Mouse (Mus musculus) adrenal gland, postnatal 10 days (tissue): ENCODE results near the gene Capns1. TPM values are rescaled to one million over a fixed set of nuclear protein-coding genes. Genes with fewer than 3 reads are reported as not detected.
A peak's percentile ranks its signal among the peaks of the same experiment; 100 is the strongest.
"Not testable (repeated sequence)": the region's sequence is repeated elsewhere in the genome, so short reads cannot be mapped to it uniquely, and the experiment has no call there.

Experiments used
- DNase-seq: peaks from one replicate; pipeline ENCODE4 v3.0.0; 2021; ENCODE audit warnings: mixed read lengths
- long read RNA-seq, 2 experiments: library from polyadenylated mRNA; stranded (forward); transcript quantifications; one replicate each; pipeline ENCODE4 v2.0.0; 2021
- total RNA-seq, 2 experiments: library from RNA; stranded (reverse); gene quantifications; 2 replicates each; pipeline ENCODE4 v1.2.3; 2021

Capns1 gene
- total RNA-seq, result 100 to 1,000 TPM; 444 to 475 TPM
- long read RNA-seq, experiment 1, transcript Capns1-203 (11 exons, 1,429 nt), result major isoform, 197 of 264 reads
- long read RNA-seq, experiment 1, partial matches to known transcripts, result 33 of 264 reads
- long read RNA-seq, experiment 1, other reads (novel, unspliced or antisense), result 22 of 264 reads
- long read RNA-seq, experiment 2, transcript Capns1-203 (11 exons, 1,429 nt), result major isoform, 25 of 47 reads
- long read RNA-seq, experiment 2, partial matches to known transcripts, result 14 of 47 reads
- long read RNA-seq, experiment 2, other reads (novel, unspliced or antisense), result 4 of 47 reads

GRCm38 (mm10) chr7:30198481-30198971, at the start of gene Capns1:
TSS of gene Capns1 (minus strand) at chr7:30198811.
- peak; percentile 76 for DNase-seq

- not testable (repeated sequence) for DNase-seq
Measured at GRCm38 (mm10) chr7:30237374-30237773, 38.8 kb upstream of the Capns1 start.

- no peak for DNase-seq
Measured at GRCm38 (mm10) chr7:30235625-30236024, 37.0 kb upstream of the Capns1 start, which contains the start of gene Ovol3. TSS of gene Ovol3 (minus strand) at chr7:30235725.

DNA sequence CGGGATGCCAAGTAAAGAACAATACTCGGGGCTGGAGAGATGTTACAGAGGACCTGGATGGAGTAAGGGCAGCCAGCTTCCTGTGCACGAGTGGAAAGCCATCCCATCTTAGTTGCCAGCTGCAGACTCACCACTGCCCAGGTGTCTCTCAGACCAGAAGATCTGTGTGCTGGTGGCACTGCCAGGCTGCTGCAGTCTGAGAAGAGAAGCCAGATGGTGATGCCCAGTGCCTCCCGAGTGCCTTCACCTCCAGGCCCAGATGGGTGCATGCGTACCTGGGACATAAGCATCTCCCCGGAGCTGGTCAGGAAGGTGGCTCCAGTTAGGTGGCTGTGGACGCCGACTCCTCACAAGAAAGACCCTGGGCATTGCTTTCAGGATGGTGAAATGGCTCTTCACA, 36.5 kb upstream of the Capns1 start:
- no peak for DNase-seq

GRCm38 (mm10) chr7:30234276-30234858, 35.8 kb upstream of the Capns1 start:
- peak; percentile 59 for DNase-seq

DNA sequence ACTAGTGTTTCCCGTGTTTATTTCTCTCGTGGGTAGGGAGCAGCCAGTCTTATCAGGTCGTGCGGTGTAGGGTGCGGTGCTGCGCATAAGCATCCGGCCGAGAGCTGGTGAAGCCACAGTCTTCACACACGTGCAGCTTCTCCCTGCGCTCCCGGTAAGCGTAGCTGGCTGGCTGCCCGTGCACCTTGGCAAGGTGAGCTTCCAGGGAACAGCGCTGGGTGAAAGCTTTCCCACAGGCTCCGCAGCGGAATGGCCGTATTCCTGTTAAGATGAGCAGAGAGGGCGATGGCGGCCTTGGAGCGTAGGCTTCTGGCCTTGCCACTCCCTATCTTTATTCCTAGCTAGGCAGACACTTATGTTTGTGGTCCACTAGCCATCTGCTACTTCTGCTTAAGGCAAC, 34.8 kb upstream of the Capns1 start:
- DNase-seq, result peak; percentile 25

GRCm38 (mm10) chr7:30232631-30233148, 34.1 kb upstream of the Capns1 start:
- peak; percentile 79 for DNase-seq

GRCm38 (mm10) chr7:30231669-30232454, 33.3 kb upstream of the Capns1 start, which contains the start of the genes Polr2i and Tbcb:
TSS of gene Polr2i (plus strand) at chr7:30231948.
TSS of gene Tbcb (minus strand) at chr7:30232272.
- DNase-seq, result peak; percentile 98

DNA sequence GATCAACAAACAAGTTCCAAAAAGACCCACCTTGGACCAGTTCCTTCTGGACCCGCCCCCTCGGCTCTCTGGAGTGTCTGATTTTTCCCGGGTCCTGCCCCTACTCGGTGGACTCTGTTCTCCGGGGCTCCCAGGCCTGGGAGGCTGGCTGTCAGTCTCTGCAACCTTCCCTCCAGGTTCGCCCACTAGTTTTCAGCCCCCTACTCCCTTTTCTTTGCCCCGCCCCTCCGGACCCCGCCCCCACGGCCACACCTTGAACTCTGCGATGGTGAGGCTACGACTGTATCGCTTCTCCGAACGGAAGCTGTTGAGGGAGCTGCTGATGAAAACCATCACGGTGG, 32.7 kb upstream of the Capns1 start:
- no peak for DNase-seq

DNA sequence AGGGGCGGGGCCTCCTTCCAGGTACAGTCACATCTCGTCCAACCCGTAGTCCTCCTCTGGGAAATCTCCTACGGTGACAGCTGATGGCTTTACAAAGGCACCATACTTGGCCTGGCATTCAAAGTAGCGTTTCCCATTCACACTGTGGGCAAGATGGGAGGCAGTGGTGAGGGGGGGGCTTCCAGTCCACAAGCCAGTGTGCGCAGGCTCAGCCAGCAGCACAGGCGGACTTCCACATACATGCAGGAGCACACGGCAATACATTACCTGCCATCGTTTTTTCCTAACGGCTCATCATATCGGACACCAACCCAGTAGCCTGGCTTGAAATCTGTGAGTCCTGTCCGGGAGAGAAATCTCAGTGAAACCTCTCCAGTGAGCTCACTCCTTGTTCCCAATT, 25.6 kb upstream of the Capns1 start:
- no peak for DNase-seq

DNA sequence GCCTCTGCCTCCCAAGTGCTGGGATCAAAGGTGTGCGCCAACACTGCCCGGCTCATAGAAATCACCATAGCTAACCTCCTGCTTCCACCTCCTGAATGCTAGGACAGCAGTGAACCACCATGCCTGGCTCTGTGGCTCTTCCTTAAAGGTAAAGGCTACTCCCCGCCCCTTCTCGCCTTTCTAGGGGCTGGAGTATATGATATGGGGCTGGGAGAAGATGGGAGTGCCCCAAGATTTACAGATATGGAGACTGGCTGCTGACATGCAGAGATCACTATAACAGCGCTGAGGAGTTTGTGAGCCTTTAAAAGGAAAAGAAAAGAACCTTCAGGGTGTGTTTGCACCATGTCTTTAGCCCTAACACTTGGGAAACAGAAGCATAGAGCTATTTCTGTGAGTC, 23.6 kb upstream of the Capns1 start:
- DNase-seq, result no peak

DNA sequence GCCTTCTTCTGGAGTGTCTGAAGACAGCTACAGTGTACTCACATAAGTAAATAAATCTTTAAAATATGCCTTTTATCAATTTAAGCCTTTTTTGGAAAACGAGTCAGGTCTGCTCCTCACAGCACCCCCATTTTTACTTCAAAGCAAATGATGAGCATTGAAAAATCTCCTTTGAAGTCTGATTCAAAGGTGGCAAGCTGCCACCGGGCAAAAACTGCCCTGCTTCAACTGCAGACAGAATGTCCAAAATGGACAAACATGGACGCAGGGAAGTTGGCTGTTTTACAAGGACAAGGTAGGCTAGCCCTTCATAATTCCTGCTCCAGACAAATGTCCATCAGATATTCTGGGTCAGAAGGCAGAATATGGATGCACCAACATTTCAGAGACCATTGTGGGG, 22.8 kb upstream of the Capns1 start:
- DNase-seq, result peak; percentile 36

DNA sequence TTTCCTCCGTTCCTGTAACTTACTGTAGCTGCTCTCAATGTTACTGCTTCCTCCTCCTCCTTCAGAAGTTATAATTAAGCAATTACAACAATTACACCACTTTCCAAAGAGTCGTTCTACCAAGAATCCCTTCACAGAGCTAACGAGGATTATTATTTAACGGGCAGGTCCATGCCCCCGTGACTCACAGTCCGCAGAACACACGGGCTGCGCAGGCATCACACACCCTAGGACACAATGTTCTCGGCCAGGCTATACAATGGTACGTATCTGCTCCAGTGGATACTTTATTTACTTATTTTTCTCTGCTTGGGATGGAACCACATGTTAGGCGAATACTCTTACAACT, 21.4 kb upstream of the Capns1 start:
- no peak for DNase-seq

DNA sequence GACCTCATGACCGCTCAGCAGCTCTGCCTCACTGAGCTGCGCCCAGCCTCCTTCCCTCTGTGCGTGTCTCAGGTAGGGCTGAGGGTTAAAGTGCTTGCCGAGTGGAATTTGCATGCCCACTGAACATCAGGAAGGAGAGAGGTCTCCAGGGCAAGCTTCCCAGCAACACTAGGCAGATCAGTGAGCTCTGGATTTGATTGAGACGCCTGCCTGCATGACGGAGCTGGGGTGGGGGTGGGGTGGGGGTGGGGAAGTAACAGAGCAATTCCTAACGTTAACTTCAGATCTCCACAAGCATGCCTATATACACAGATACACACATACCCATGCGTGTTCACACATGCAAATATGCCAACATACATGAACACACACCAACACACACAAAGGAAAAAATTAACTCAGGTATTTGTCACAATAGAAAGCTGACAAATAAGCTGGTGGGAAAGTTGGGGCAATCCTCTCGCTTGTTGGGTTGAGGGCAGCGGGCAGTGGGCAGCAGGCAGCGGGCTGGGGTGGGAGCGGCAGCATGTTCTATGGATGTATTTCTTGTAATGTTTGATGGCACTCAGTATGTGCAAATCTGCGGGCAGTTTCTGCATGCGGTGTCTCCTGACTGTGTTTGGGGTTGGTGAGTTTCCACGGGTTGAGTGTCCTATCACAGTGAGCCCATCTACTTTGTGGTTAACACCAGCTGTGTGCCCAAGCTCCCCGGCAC, 20.8 kb upstream of the Capns1 start:
- DNase-seq, result peak; percentile 78

GRCm38 (mm10) chr7:30217277-30217676, 18.7 kb upstream of the Capns1 start:
- no peak for DNase-seq

- peak; percentile 87 for DNase-seq
Measured at GRCm38 (mm10) chr7:30216723-30217151, 18.1 kb upstream of the Capns1 start.

DNA sequence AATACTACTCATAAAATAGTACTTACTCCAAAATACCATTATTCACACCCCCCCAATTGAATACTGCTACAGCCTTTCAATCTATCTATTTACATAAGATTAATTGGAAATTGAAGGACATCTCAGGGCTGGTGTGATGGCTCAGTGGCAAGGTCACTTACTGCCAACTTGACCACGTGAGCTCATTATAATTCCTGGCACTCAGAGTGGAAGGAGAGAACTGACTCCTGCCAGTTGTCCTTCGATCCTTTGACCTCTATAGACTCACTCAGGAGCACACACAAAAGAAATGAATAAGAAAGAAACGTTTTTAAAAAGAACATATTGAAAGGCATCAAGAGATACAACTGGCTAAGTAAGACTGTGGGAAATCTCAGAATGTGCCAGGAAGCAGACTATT, 17.3 kb upstream of the Capns1 start:
- no peak for DNase-seq

DNA sequence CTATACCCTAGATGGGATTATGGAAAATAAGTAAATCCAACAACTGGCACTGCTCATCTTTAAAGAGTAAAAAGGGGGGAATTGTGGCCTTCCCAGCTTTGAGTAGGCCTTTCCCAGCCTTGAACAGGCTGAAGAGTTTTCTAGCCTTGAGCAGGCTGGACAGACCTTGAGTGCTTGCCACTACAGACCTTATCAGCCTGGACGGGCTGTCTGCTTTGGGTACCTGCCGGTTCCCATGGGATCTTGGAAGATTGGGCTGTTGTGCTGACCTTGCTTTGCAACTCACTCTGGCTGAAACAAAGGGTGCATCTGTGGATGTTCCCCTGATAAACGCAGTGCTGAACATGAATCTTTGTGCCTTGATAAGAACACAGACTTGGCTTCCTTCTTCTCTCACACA, 15.3 kb upstream of the Capns1 start:
- peak; percentile 40 for DNase-seq

DNA sequence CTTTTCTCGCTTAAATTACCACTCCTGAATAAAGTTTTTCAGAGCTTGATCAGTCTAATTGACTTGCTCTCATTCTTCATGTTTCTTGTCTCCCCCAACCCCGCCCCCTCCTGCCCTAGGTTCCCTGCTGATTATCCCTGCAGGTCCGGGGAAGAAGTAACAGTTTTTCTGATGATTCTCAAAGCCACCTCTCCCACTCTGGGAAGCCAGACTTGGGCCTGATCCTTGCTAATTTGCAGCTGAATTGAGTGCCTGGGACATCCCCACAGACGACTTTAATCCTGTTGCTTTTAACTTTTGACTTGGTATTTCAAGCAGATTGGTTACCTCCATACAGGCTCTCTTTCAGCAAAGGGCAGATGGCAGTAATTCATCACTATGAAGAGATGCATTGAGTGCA, 12.4 kb upstream of the Capns1 start:
- no peak for DNase-seq

- DNase-seq, result not testable (repeated sequence)
Measured at GRCm38 (mm10) chr7:30206364-30206763, 7.8 kb upstream of the Capns1 start.

- peak; percentile 82 for DNase-seq
Measured at GRCm38 (mm10) chr7:30205383-30205782, 6.8 kb upstream of the Capns1 start.

DNA sequence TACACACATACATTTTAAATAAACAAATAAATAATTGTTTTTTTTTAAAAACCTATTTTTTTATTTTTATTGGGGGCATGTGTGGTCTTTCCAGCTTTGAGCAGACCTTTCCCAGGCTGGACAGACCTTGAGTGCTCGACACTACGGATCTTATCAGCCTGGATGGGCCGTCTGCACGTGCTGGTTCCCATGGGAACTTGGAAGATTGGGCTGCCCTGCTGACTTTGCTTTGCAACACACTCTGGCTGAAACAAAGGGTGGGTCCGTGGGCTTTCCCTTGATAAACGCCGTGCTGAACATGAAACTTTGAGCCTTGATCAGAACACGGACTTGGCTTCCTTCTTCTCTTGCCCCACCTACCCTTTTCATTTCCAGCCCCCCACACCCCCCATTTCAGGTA, 5.8 kb upstream of the Capns1 start:
- DNase-seq, result peak; percentile 63
